Mouse (Mus musculus) MEL-GATA-1-ER (cell line): ENCODE measurements around the gene Vti1b.
"Not testable (repeated sequence)": the region's sequence is repeated elsewhere in the genome, so short reads cannot be mapped to it uniquely, and the experiment has no call there.

Source experiments
- DNase-seq: peaks from one replicate; pipeline ENCODE4 v3.0.0-alpha.2; 2012; ENCODE audit warnings: low read depth; ENCODE audit errors: extremely low read depth

The Vti1b gene

GRCm38 (mm10) chr12:79172019-79172941 lies at the start of gene Vti1b:
Gene Vti1b (minus strand): TSS chr12:79172667.
- peak; percentile 84 for DNase-seq

DNA sequence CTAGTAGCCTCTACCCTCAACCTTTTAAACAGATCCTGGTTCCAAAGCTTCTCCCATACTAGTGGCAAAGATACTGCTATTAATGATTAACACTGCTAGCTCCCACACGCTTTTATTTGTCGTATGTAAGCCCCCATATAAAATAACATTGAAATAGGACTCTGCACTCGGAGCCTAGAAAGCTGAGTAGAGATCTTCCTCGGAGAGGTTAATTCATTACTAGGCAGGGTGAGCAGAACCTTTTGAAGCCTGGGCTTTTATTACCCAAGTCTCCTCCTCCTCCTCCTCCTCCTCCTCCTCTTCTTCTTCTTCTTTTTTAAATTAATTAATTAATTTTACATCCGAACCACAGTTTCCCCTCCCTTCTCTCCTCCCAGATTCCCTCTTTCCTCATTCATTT lies 45.0 kb upstream of the Vti1b start:
- DNase-seq, result no peak

- no peak for DNase-seq
These were observed 39.0 kb upstream of the Vti1b start for GRCm38 (mm10) chr12:79211447-79211846.

GRCm38 (mm10) chr12:79208703-79209464 lies 36.4 kb upstream of the Vti1b start, which contains the start of gene Rdh12:
Gene Rdh12 (plus strand): TSS chr12:79208914.
- DNase-seq, result peak; percentile 33

DNA sequence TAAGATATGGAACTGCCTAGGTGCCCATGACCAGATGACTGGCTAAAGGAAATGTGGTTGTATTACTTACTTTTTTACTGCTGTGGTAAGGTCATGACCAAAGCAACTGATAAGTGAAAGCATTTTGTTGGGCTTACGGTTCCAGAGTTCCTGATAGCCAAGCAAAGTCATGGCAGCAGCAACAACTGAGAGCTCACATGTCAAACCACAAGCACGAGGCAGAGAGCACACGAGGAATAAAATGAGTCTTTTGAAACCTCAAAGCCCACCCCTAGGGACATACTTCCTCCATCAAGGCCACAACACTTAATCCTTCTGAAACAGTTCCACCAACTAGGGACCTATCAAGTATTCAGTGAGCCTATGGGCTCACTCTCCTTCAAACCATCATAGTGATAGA lies 29.4 kb upstream of the Vti1b start:
- DNase-seq, result no peak

DNA sequence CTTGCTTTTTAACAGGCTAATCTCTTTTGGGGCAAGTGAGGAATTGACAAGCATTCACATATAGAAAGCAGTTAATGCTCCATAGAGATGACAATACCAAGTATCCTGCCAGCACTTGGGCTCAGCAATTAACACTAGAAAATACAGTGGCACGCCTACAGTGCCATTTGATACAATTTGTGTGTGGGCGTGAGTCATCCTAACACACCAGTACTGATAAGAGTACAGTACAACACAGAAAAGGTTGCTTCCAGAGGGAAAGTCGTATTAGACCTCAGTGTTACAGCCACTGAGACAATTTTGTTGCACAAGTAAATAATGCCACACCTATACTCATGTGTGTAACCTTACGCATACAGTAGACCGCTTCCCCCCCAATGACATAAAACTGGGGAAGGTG lies 24.6 kb upstream of the Vti1b start:
- DNase-seq, result no peak

DNA sequence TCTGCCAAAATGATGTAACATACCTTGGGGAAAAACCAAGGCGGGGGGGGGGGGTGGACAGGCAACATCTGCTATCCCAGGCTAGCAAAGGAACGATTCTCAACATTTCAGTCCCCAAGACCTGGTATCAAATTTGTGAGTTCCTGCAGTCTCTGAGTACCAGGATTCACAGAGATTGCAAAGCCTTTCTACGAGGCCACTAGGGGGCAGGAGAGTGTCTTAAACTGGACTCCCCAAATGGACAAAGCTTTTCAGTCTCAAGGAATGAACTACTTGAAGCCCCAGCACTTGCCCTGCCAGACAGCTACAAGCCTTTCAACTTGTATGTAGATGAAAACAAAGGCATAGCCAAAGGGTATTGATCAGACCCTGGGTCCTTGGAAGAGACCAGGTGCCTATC lies 21.0 kb upstream of the Vti1b start:
- peak; percentile 72 for DNase-seq

DNA sequence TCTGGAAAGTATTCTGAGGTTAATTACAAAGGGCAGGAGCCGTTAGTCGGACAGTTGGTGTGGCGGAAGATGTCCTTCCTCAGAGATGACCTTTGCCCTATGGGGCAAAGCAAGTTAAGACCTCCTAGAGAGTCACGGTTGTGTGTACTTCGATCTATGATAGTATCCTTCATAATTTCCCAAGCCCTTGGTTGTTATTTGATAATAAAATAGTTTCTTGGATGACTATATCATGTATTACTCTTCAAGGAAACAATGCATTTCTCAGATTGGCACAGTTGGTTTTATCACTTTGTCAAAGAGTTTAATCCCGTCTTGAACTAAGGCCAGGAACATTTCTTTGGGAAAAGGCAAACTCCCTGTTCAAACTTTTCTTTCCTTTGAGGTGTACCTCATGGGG lies 19.7 kb upstream of the Vti1b start, which contains the start of gene Rdh11:
Rdh11 (minus strand) TSS at position 101 of the 400 bp plus-strand sequence.
- DNase-seq, result no peak

GRCm38 (mm10) chr12:79191701-79192100 lies 19.2 kb upstream of the Vti1b start:
- DNase-seq, result peak; percentile 76

- peak; percentile 87 for DNase-seq
These were observed 18.6 kb upstream of the Vti1b start for GRCm38 (mm10) chr12:79190931-79191673.

- DNase-seq, result not testable (repeated sequence)
These were observed 12.7 kb upstream of the Vti1b start for GRCm38 (mm10) chr12:79185160-79185559.

DNA sequence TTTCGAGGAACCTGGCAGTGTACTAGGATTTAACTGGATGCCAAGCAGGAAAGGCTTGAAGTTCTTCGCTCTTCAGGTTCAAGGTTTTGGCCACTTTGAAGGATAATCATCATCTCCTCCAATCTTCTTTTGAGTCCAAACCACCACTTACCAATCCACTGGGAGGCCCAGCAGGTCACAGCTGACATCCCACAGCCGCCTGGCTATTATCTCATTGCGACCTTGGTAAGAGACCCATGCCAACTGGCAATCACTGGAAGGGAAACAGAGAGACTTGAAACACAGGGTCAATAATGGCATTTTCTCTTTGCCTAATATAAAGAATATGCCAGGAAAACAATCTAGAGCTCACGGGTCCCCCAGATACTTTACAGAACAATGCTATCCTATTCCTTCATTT lies 3.5 kb upstream of the Vti1b start:
- no peak for DNase-seq

- no peak for DNase-seq
These were observed 1.3 kb upstream of the Vti1b start for GRCm38 (mm10) chr12:79173721-79174120.

- peak; percentile 46 for DNase-seq
These were observed 1.0 kb downstream of the Vti1b start for GRCm38 (mm10) chr12:79171269-79171995.

DNA sequence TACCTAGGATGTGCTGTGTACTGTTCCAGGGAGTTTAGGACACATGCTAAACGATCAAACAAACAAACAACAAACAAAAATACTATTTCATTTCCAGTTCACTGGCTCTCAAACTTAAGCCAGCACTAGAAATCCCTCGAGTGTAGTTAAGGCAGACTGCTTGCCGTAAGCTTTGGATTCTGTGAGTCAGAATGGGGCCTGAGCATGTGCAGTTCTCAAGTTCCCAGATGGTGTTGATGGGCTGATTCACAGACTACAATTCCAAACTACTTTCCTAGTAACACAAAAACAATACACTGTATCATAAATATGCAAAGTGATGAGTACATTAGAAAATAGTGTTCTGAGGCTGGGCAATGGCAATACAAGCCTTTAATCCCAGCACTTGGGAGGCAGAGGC lies 2.0 kb downstream of the Vti1b start:
- DNase-seq, result no peak

GRCm38 (mm10) chr12:79169173-79169572 lies 3.3 kb downstream of the Vti1b start:
- no peak for DNase-seq

DNA sequence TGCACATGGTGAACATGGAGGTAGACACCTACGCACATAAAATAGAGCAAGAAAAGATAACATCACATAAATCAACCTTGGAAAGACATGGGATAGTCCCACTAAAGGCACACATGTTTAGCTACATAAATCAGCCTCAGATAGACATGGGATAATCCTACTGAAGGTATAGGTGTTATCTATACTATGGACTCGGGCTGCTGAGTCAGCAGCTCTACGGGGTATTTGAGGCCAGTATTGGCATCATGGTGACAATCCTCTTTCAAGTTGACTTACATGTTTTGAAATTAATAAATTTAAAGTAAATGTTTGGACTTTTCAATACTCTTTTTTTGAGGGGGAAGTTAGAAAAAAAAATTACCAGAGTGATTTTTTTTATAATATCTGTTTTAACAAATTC lies 9.6 kb downstream of the Vti1b start:
- DNase-seq, result no peak

DNA sequence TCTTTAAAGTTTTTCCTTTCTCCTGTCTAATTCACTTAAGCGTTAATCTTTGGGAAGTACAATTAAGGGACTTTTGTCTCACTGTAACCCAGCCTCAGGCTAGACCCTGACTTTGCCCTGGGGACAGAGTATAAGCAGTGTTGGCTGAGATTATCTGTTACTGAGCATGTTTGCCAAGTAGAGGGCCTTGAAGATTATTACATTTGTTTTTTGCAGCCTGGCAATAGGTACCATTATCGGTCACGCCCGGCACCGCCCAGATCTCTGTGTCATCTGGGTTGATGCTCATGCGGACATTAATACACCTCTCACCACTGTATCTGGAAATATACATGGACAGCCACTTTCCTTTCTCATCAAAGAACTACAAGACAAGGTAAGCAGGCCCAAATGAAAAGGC lies 22.8 kb downstream of the Vti1b start:
- no peak for DNase-seq

GRCm38 (mm10) chr12:79141384-79141783 lies 31.1 kb downstream of the Vti1b start:
- no peak for DNase-seq

- no peak for DNase-seq
These were observed 31.7 kb downstream of the Vti1b start for GRCm38 (mm10) chr12:79140811-79141210.

DNA sequence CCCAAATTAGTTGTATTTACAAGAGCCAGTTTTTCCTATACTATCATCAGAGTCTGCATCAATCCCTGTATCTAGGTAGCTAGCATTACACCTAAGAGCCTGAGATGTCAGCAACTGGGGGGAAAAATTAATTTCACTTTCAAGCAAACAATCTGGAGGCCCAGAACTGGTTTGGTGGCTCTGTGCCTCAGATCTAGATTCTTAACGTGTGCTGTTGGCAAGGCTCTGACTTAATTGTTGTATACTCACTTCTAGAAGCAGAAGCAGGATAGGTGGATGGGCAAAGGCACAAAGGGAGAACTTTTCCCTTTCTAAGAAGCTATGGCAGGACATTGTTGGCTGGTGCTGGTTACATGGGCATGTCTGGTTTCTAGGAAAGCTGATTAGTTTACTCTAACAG lies 33.0 kb downstream of the Vti1b start:
- DNase-seq, result no peak
